Comparison of ENCODE assay signal across 41 mouse cellular contexts in genomic region chr3:116988221-116988620, GRCm38 (mm10). TPM values are rescaled to one million over a fixed set of nuclear protein-coding genes. Genes with fewer than 3 reads are reported as not detected.
"Had no signal": no experiment of that assay in that cellular context is flagged by ENCODE, and none has a peak within 500 bp of the region (broad histone marks: within the 10 kb centered on the region; RNA-seq: fewer than 3 reads in every experiment).

No protein-coding gene starts in this region.

- H3K4me2 ChIP-seq: heart, embryonic 11.5 days; heart, embryonic 13.5 days; heart, embryonic 15.5 days; hindbrain, embryonic 13.5 days; hindbrain, embryonic 15.5 days; kidney, embryonic 15.5 days; limb, embryonic 13.5 days; limb, embryonic 15.5 days; liver, embryonic 12.5 days had no signal

- H3K27me3 ChIP-seq: heart, embryonic 13.5 days; heart, embryonic 15.5 days; hindbrain, embryonic 13.5 days; hindbrain, embryonic 15.5 days; kidney, embryonic 15.5 days; limb, embryonic 13.5 days; limb, embryonic 15.5 days; liver, embryonic 12.5 days had no signal

- H3K36me3 ChIP-seq: heart, embryonic 13.5 days; heart, embryonic 15.5 days; hindbrain, embryonic 13.5 days; hindbrain, embryonic 15.5 days; kidney, embryonic 15.5 days; limb, embryonic 13.5 days; limb, embryonic 15.5 days; liver, embryonic 12.5 days had no signal

- ATAC-seq: hindbrain, postnatal 0 days; intestine, embryonic 16.5 days; liver, embryonic 12.5 days had no signal

- H3K4me3 ChIP-seq: heart, adult 2 months; heart, embryonic 13.5 days; heart, embryonic 15.5 days; hindbrain, embryonic 13.5 days; hindbrain, embryonic 15.5 days; kidney, embryonic 15.5 days; limb, embryonic 13.5 days; limb, embryonic 15.5 days; liver, embryonic 12.5 days had no signal

- H3K9me3 ChIP-seq: heart, embryonic 13.5 days; heart, embryonic 15.5 days; hindbrain, embryonic 13.5 days; hindbrain, embryonic 15.5 days; kidney, embryonic 15.5 days; limb, embryonic 13.5 days; limb, embryonic 15.5 days; liver, embryonic 12.5 days had no signal

- H3K27ac ChIP-seq: heart, adult 2 months; heart, embryonic 13.5 days; heart, embryonic 15.5 days; hindbrain, embryonic 13.5 days; hindbrain, embryonic 15.5 days; hindbrain, postnatal 0 days; kidney, embryonic 15.5 days; kidney, postnatal 0 days; limb, embryonic 13.5 days; limb, embryonic 15.5 days; liver, embryonic 12.5 days; liver, embryonic 14.5 days had no signal

- DNase-seq: gastrocnemius, postnatal 14 days; gastrocnemius, postnatal 36 days; heart, adult 2 months; heart, postnatal 14 days; heart, postnatal 36 days; kidney, adult 11 months; kidney, adult 2 months; kidney, adult 9 months; kidney, postnatal 14 days; kidney, postnatal 36 days; layer of hippocampus, adult 9-11 months; layer of hippocampus, postnatal 36 days; left cerebral cortex, postnatal 4 days had no signal

- H3K9ac ChIP-seq: heart, embryonic 13.5 days; heart, embryonic 15.5 days; hindbrain, embryonic 13.5 days; hindbrain, embryonic 15.5 days; kidney, embryonic 15.5 days; limb, embryonic 13.5 days; limb, embryonic 15.5 days; liver, embryonic 12.5 days; liver, embryonic 14.5 days had no signal

- H3K4me1 ChIP-seq: heart, embryonic 15.5 days; kidney, embryonic 15.5 days; liver, embryonic 12.5 days had no signal

RNA-seq across cellular contexts. Expression of gene Palmd, which starts 19.4 kb away (rescaled TPM):
- total RNA-seq: hematopoietic stem cell, adult 5-6 weeks had no signal

RNA-seq across cellular contexts. Expression of gene 4930455H04Rik, which starts 20.2 kb away (rescaled TPM):
- total RNA-seq: heart, adult 2 months; heart, postnatal 14 days; heart, postnatal 36 days; hematopoietic stem cell, adult 5-6 weeks; hindbrain, postnatal 0 days; layer of hippocampus, adult 18-20 months; layer of hippocampus, adult 8-10 months; layer of hippocampus, postnatal 14 days; layer of hippocampus, postnatal 36 days; left cerebral cortex, adult 18-20 months; left cerebral cortex, adult 8-10 months; left cerebral cortex, postnatal 10 days; left cerebral cortex, postnatal 25 days; left cerebral cortex, postnatal 4 days had no signal
- polyA plus RNA-seq: gonadal fat pad, adult 2 months; heart, embryonic 11.5 days; heart, embryonic 13.5 days; heart, embryonic 15.5 days; heart, postnatal 0 days; hindbrain, embryonic 11.5 days; hindbrain, embryonic 13.5 days; hindbrain, embryonic 15.5 days; hindbrain, postnatal 0 days; intestine, embryonic 14.5 days; intestine, embryonic 16.5 days; kidney, adult 2 months; kidney, embryonic 15.5 days; kidney, postnatal 0 days; large intestine, adult 2 months; limb, embryonic 13.5 days; limb, embryonic 15.5 days; liver, adult 2 months; liver, embryonic 12.5 days; liver, embryonic 14.5 days; liver, embryonic 16.5 days had no signal
